Mouse (Mus musculus) spleen, postnatal 10 days (tissue): Measurements from ENCODE around the gene Rtl1.
A peak's percentile ranks its signal among the peaks of the same experiment; 100 is the strongest.

Experiments used
- DNase-seq, 2 experiments: peaks; one replicate each; pipeline ENCODE4 v3.0.0; 2021 to 2022; ENCODE audit warnings: low spot score in 2 of 2

The Rtl1 gene

DNA sequence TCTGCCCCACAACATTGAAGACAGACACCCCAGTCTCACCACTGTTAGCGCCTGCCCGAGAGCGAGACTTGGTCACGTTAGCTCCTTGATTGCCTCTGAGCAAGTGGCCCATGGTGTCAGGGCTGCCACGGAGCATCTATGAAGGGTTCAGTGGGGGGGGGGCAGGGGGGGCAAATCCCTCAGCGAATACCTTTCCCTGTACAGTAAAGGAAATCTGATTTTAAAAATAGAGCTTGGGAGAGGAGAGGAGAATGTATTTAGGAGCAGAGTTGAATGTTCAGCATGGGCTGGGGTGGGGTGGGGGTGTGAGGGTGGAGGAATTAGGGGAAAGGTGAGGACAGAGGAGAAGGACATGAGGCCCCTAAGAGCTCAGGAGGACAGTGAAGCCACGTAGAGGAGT is at the start of gene Rtl1:
TSS of gene Rtl1 (minus strand) at position 101 of the 400 bp plus-strand sequence.
- DNase-seq: no peak

DNA sequence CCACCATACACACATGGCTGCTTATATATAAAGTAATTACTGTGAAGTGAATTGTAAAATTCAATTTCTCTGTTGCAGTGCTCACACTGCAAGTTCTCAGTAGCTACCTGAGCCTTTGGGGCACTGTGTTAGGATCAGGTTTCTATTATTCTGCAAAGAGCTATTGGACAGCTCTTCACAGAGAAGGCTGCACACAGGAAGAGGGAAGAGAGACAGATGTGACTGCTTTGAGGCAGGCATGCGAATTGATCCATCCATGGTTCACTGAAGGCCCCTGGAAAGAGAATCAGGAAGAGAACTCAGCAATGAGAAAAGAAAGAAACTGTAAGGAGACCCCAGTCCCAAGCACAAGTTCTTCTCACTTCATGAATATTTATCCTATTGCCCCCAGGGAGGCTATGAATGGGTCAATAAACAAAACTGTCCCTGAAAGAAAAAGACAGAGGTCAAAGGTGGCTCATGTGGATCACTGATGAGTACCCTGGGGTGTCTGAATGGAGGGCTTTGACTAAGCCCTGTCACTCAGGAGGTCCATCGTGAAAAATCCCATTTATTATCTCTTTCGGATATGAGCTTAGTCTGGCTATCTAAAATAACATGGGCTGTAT is 40.5 kb upstream of the Rtl1 start:
- no peak for DNase-seq

DNA sequence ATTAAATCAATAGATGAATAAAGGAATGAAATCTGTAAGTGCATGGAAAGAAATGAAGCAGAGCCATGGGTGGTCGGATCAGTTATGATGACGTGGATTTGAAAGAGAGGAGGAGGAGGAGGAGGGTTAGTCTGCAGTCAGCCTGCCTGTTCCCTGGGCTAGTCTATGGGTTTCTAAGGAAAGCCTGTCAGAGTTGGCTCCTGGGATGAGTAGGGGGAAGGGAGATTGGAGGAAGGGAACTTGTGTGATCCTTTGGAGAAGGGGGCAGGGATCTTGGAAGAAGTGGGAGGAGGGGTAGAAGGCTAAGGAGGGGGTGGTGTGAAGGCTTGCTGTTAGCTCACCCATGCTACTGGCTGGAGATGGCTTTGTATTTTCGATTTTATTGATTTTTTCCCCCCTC is 31.9 kb upstream of the Rtl1 start:
- DNase-seq: no peak

DNA sequence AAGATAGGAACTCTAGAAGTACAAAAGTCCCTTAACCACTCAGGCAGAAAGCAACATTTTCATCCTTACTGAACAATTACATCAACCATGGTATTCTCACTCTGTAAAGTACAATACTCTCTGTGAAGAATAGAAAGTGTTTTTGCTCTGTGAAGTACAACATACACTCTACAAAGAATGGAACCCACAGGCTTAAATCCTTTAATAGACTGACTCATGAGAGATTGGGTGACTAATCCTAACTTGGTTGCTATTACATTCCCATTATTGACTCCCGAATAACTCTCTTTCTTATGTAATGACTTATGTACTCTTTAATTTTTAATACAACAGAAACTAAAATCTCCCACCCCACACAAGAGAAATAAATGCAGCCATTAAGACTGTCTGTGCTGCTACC is 28.8 kb upstream of the Rtl1 start:
- DNase-seq: no peak

DNA sequence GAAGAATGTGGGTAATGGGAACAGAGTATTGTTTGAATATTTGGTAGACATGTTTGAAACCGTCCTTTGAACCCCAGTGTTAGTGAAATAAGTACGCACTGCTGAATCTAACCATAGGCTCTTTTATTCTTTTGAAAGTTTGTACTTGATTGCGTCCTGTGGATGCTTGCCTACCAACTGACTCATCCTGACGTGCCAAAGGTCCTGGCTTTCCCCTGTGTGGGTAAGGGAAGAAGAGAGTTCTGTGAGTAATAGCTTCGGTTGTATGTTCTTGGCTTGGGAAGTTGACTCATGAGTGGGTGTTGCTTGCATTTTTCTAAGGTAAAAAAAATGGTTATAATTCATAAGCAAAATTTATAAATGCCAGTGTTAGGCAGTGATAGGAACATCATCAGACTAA is 26.8 kb upstream of the Rtl1 start:
- DNase-seq: no peak

DNA sequence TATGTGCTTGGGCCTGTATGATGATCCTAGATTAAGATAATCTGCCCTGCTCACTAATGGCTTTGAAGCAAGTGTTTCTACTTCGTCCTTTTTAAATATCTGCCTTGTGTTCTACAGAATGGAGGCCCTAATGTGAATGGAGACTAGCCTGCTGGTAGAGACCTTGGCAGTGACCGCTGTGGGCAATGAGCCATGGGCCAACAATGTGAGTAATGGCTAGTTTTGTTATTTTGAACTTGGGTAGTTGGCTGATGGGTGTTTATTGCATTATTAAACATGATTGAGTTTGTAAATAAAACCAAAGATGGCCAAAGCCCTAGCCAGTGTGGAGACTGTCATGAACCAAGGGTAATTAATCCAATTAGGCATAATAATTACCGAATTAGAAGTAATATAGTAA is 20.1 kb upstream of the Rtl1 start:
- DNase-seq: no peak

DNA sequence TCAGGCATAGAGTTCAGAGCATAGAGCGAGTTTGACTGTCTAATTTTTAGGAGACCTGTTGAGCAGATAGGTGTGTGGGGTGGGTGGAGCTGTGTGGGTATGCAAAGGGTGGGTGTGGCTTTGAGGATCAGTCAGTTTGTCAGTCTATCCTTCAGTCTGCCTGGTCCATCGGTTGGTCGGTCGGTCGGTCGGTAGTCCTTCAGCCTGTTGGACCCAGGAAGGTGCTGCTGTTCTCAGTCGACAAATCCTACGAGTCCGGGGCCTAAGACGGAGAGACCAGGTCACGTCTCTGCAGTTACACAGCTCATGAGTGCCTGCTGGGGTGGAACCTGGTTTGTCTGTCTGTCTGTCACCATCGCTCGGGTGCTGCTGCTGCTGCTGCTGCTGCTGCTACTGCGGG is 17.9 kb upstream of the Rtl1 start:
- no peak for DNase-seq

DNA sequence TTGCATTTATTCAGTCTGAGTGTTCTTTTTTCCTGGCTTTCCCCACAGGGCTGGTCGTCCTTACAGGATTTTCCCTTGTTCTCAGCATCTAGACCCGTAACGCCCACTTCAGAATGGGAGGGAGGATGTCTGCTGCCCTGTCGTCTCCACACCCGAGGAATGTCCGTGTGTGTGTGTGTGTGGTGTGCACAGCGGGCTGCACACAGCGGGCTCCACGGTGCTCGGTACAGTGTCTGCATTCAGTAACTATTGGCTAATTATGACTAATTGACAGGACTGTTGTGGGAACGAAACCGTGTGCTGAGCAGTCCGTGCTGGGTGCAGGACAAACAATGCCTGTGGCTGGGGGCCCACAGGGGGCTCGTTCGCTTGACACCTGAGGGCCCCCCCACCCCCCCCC is 17.0 kb upstream of the Rtl1 start:
- DNase-seq: no peak

DNA sequence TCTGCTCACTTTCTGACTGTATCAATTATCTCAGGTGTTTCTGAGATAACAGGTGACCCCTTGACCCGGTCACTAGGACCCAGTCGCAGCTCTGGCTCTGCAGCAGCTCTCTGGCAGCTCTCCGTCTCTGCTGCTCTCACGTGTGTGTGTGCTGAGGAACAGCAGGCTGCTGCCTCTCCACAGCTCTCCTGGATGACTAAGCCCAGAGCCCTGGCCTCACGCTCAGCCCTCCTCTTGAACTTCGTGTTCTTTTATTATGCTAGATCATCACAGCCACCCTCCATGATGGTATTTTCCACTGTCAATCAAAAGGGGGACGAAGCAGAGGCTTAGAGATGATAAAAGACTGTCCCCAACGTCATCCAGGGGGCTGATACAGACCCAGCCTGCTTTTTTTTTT is 15.2 kb upstream of the Rtl1 start:
- DNase-seq: no peak

DNA sequence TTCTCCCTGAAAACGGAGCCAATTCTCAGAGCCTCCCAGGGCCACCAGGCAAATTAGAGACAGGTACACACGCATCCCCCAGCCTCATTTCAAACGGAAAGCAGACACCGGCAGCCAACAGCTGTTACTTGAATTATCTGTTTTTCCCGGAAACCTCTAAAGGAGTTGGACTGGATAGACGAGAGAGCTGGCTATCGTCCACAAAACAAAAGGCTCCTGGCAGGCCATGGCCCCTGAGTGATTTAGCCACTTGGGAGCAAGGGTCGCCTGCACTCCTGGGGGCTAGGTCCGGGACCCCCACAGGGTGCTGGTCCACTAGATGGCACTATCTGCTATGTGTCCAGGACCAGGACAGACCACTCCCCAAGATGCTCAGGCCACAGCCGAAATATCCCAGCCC is 14.3 kb upstream of the Rtl1 start:
- no peak for DNase-seq

DNA sequence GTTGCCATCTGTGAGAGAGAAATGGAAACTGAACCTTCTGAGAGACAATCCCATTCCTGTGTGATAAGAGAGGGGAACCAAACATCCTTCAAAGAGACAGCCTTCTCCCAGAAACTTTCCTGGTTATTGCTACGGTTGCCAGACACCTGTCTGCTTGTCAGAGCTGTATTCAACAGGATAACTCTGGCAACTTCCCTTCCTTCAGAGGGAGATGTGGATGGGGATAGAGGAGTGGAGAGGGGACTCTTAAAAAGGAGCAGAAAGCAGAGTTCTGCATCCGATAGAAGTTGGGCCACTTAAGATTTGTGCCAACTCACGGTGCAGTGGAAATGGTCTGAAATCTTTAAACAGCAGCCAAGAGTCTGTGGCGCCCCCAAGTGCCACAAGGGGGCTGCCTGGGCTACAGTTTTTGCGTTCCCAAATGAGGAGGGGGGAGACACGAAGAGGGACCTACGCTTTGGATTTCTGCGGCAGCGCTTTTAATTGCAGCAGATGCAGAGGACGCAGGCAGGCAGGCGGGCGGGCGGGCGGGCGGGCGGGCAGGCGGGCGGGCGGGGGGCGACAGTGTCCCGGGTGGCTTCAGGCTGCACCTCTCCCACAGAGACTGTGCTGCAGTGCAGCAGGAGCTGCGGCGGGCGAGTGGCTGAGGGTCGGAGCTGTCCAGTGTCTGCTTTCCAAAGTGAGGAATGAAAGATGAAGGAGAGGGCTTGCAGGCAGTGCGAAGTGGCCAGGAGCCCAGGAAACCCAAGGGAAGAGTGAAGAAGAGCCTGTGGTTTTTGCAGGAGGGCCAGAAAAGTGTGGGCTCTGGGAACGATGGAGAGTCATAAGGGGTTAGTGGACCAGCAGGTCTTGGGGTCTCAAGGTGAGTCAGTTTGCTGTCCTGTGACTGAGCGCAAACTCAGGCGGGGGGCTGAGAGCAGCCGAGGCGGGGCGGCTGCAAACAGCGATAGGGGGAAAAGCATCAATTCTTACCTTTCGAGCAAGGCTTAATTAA is 12.6 kb upstream of the Rtl1 start:
- DNase-seq: no peak

DNA sequence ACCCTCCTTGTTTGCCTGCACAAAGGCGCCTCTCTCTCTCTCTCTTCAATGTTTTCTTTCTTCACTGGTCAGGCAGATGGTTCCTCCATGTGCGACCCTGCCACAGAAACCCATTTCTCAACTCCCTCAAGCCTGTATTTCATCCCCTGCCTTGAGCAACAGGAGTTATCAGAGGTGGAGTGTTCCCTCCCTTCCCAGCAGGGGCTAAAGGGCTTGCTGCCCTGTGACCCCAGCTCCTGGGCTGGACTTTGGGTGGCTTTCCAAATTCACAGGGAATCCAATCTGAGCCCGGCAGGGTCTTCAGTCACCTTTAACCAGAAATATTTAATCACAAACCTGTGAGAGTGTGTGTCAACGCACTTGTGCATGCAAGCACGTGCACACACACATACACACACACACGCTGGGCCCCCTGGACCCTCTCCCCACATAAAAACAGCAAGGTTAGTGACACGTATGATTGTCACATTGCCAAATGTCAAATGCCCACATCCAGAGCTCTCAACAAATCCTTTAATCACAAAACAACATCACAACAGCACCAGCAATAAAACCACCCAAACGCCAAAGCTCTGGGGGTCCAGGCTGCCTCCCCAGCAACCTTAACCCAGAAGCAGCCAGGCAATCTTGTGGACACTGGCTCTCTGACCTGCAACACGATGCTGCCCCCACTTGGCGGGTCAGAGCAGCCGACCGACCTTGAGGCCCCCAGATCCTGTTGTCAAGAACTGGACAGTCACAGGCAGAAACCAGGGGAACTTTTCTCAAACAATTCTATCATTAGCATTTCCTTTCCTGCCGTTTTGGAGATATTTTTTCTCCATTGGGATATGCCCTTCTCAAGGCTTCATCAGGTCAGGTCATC is 8.7 kb upstream of the Rtl1 start:
- DNase-seq: peak in 1 of 2 experiments; percentile 43

DNA sequence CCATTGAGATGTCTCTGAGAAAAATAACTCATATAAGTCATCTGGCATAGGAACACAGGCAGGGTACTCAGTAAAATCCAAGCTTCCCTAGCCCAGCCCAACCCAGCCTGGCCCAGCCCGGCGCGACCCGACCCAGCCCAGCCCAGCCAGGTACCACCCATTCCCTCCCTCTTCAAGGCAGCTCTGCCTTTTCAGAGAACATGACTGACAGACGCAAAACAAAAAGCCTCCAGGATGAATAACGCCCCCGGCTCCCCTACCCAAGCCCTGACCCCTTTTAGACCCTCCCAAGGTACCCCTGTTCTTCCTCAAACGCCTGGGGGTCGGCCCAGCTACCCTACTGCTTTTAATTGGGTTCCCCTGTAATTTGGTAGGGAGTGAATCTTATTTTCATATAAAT is 7.8 kb upstream of the Rtl1 start:
- DNase-seq: no peak

DNA sequence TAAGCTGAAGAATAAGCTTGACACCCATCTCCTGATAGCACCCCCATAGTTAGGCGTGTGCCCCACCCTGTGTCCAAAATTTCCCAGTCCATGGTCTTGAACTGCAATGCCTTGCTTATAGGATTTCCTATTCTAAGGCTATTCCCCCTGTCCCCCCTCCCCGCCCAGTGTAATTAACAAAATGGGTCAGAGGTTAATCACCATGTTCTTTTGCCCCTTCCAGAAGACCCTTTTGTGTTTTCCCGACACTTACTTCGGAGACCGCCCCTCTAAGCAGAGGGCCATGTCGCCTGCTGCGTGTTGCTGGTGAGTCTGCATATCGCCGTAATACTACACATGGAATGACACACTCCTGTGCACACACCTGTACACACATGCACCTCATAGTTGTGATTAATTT is 7.1 kb upstream of the Rtl1 start:
- DNase-seq: no peak

DNA sequence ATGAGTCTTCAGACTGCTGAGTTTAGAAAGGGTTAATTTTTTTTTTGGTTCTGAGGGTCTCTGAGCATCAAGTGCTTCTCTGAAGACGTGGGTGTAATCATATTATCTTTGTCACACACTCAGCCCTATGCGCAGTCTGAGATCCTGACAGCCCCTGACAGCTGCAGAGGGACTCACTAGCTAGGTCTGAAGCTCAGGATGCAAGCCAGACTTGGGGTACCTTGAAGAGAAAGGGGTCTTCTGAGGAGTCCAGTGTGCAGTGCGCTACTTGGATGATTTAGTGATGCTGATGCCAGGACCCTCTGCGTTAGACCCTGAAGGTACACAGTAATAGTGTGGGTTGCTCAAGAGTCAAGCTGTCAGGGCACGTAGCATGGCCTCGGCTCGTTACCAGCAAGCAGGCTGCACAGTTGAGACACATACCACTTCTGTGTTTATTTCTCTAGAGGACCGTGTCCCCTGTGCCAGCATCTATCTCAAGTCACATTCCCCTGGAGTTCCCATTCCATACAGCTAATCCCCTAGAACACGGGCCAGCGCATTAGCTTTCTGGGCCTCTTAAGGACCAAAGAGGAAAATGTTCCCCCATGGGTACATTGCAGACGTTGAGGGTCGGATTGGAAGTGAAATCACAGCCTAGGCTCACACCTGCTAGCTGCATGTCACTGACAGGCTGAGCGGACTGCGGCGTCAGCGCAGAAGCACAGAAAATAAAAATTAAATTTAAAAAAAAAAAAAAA is 5.0 kb upstream of the Rtl1 start:
- DNase-seq: peak in 1 of 2 experiments; percentile 1

DNA sequence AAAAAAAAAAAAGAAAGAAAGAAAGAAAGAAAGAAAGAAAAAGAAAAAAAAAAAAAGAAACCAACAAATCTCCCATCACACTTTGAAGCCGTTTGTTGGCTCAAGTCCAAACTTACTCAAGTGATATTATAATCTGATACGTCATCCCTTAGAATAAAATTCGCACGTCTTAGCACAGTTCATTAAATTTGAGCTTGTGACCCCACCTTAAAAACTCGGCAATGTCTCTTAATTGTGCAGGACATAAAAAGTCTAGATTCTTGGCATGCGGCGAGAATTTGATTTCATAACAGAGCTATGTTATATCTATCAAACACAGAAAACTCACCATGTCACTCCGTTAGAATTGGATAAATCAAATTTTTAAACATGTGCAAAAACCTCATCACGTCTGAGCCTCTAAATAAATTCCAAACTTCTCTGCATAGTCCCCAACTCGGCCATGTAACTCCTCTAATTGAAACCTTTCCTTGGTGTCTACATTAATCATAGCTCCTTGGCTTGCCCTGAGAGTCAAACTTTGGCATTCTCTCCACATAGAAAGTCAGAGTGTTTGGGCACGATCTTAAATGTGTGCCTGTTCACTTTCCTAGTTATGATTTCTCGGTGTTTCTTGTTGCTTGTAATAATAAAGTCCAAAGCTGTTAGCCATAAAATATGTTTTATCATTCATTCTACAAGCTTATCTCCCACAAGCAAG is 1.4 kb downstream of the Rtl1 start:
- DNase-seq: no peak

DNA sequence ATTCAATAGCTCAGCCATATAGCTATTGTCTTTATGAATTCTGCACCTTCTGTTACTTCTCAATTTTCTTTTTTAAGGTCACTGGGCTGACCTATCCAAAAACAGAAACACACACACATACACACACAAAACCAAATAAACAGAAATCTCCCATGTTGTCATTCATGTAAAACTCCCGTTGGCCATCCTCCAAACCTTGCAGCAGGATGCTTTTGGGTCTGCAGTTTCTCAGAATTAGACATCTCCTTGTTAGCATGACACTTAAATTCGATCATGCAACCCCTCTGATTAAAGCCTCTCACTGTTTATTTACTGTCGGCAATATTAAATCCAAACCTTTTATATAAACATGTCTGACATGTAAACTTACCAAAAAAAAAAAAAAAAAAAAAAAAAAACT is 3.4 kb downstream of the Rtl1 start:
- no peak for DNase-seq

DNA sequence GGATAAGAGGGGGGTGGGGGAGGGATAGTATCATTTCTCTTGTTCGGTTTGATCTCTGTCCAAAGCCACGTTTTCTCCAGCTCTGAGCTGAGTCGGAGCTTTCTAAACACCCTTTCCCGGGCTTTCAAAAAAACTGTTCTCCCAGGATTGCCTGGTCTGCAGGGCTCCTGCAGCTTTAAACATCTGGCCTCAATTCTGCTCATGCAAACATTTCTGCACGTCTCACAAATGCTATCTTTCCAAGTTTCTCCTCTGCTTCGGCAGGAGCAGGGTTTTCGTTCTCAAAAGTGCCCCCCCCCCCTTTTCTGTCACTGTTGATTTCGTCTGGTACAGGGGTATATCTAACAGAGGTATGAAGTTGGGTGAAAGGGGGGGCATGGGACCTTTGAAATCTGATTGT is 3.9 kb downstream of the Rtl1 start:
- DNase-seq: no peak

DNA sequence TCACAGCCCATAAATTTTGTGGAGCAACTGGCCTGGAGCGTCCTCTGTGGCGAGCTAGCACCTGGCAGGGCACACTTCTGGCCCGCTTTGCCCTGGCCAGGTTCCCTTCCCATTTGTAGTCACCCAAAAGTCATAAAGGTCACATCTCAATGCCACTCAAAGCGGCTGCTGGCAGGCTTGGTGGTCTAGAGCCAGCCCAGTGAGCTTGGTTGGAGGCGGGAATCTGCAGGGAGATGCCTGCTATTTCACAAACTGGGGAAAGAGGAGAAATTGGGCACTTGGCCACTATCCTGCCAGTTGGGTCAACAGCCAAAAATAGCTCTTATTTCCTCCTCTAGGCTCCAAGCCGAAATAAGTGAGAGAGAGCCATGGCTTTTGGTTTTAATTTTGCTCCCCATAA is 4.4 kb downstream of the Rtl1 start:
- DNase-seq: no peak

DNA sequence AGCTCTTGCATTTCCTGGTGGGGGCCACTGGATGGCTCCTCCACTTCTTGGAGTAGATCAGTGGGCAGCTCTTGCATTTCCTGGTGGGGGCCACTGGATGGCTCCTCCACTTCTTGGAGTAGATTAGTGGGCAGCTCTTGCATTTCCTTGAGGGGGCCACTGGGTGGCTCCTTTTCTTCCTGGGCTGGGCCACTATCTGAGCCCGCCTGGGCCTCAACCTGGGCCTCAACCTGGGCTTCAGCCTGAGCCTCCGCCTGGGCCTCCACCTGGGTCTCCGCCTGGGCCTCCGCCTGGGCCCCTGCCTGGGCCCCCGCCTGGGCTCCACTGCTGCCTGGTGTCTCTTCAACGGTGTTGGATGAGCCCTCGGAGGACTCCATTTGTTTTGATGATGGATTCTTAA is 5.2 kb downstream of the Rtl1 start:
- DNase-seq: no peak

DNA sequence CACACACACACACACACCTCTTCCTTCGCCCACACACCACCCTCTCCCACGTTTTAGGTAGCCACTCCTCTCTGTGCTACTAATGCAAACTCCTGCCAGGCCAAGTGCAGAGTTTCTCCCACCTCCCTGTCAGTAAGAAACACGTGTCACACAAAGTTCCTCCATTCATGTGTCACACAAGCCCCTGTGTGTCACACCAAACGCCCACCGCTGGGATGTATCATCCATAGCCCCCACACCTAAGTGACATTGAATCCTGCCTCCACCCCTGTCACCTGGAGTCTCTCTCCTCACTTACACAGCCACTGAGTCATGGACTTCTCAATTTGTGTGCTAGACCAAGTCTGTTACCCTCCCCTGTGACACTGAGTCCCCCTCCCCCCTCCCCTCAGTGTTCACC is 17.9 kb downstream of the Rtl1 start:
- no peak for DNase-seq
